Mouse (Mus musculus) spleen, postnatal 36 days (tissue): ENCODE data around the gene Cyp11a1.

Experiments
- DNase-seq, 2 experiments: peaks; one replicate each; pipeline ENCODE4 v3.0.0; 2022; ENCODE audit warnings: low spot score in 2 of 2, mixed read lengths in 1 of 2

Cyp11a1 gene

GRCm38 (mm10) chr9:58005753-58006461 is at the start of gene Cyp11a1:
TSS of gene Cyp11a1 (plus strand) at chr9:58006411.
- DNase-seq: peak; percentile 64 to 67

- peak; percentile 73 to 77 for DNase-seq
These were observed 49.4 kb upstream of the Cyp11a1 start for GRCm38 (mm10) chr9:57956838-57957236.

GRCm38 (mm10) chr9:57958615-57959014 is 47.6 kb upstream of the Cyp11a1 start:
- DNase-seq: no peak

- no peak for DNase-seq
These were observed 46.8 kb upstream of the Cyp11a1 start for GRCm38 (mm10) chr9:57959399-57959798.

- DNase-seq: no peak
These were observed 46.0 kb upstream of the Cyp11a1 start for GRCm38 (mm10) chr9:57959886-57960866.

- DNase-seq: no peak
These were observed 45.0 kb upstream of the Cyp11a1 start for GRCm38 (mm10) chr9:57961226-57961625.

GRCm38 (mm10) chr9:57961863-57962778 is 44.1 kb upstream of the Cyp11a1 start:
- no peak for DNase-seq

GRCm38 (mm10) chr9:57963249-57963997 is 42.8 kb upstream of the Cyp11a1 start:
- DNase-seq: no peak

GRCm38 (mm10) chr9:57963998-57964395 is 42.2 kb upstream of the Cyp11a1 start:
- no peak for DNase-seq

GRCm38 (mm10) chr9:57964528-57965250 is 41.5 kb upstream of the Cyp11a1 start:
- no peak for DNase-seq

GRCm38 (mm10) chr9:57965281-57966185 is 40.7 kb upstream of the Cyp11a1 start:
- DNase-seq: no peak

- peak; percentile 58 for DNase-seq
These were observed 38.8 kb upstream of the Cyp11a1 start for GRCm38 (mm10) chr9:57967237-57967960.

GRCm38 (mm10) chr9:57968166-57968771 is 37.9 kb upstream of the Cyp11a1 start:
- peak; percentile 54 to 60 for DNase-seq

- DNase-seq: no peak
These were observed 37.2 kb upstream of the Cyp11a1 start for GRCm38 (mm10) chr9:57968783-57969542.

- no peak for DNase-seq
These were observed 36.3 kb upstream of the Cyp11a1 start for GRCm38 (mm10) chr9:57969736-57970495.

- no peak for DNase-seq
These were observed 34.8 kb upstream of the Cyp11a1 start for GRCm38 (mm10) chr9:57971413-57971812.
